Mouse (Mus musculus): Measurements from ENCODE around the gene Rabac1. TPM values are rescaled to one million over a fixed set of nuclear protein-coding genes. Genes with fewer than 3 reads are reported as not detected.

Gene Rabac1
- total and polyA plus RNA-seq, 3 experiments, result 223 to 240 TPM; not detected in 1

DNA sequence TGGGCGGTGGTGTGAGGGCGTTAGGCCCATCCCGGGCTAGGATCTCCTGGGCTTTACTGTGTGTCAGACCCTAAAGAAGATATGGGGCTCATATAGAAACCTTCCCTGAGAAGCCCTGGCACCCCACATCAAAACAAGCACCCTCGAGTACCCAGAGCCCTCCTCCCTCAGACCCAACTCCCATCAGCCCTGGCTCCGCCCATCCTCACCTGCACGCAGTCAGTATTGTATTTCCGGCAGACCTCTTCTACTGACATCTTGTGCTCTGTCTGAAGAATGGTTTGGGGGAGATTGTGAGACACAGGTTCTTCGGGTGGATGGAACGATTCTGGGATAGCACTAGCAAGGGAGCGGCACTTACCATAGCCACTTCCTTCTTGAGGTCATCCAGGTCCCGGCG, 28.2 kb upstream of the Rabac1 start:
- Histone ChIP-seq H3K4me3 (ENCODE audit: control insufficient read depth in 1 of 2, insufficient read depth in 1 of 2, low read depth in 2 of 2, low read length in 2 of 2) (no peak overlapping the region), H3K27me3 (ENCODE audit: control insufficient read depth in 1 of 2, insufficient read depth in 2 of 2, low read length in 2 of 2) (no peaks in the 10 kb centered on the region; a peak in 2 of 4 replicates), H3K9me3 (replicated peaks; ENCODE audit: insufficient read depth, low read length) (no peaks in the 10 kb centered on the region), H3K4me1 (ENCODE audit: control insufficient read depth in 1 of 2, insufficient read depth in 2 of 2, low read length in 2 of 2) (no peaks in the 10 kb centered on the region), H3K9ac (ENCODE audit: control insufficient read depth, low read depth, low read length, poor library complexity, severe bottlenecking) (no peak overlapping the region), H3K36me3 (ENCODE audit: control insufficient read depth in 1 of 2, insufficient read depth in 2 of 2, low read length in 2 of 2) (no peaks in the 10 kb centered on the region), H3K79me2 (ENCODE audit: control insufficient read depth, insufficient read depth, low read length, poor library complexity) (no peaks in the 10 kb centered on the region), H3K27ac (ENCODE audit: control insufficient read depth, low read depth, low read length) (no peak overlapping the region)
- DNase-seq (ENCODE audit: low read depth, low spot score), result no peak
- no peak for TF ChIP-seq UBTF (IDR thresholded peaks at IDR 0.05; ENCODE audit: borderline replicate concordance, insufficient read depth, low read depth, low read length)
- no peak for TF ChIP-seq RCOR1 (IDR thresholded peaks at IDR 0.05; ENCODE audit: low read depth, low read length)
- TF ChIP-seq HCFC1 (IDR thresholded peaks at IDR 0.05; ENCODE audit: low read depth, low read length), result no peak
- TF ChIP-seq CHD1 (IDR thresholded peaks at IDR 0.05; ENCODE audit: low read depth, low read length), result no peak
- no peak for TF ChIP-seq MYB (IDR thresholded peaks at IDR 0.05; ENCODE audit: low read depth, low read length)
- no peak for TF ChIP-seq ETS1 (IDR thresholded peaks at IDR 0.05; ENCODE audit: low read depth, low read length)
- no peak for TF ChIP-seq MAFK (IDR thresholded peaks at IDR 0.05; ENCODE audit: borderline replicate concordance, low read depth, low read length)

DNA sequence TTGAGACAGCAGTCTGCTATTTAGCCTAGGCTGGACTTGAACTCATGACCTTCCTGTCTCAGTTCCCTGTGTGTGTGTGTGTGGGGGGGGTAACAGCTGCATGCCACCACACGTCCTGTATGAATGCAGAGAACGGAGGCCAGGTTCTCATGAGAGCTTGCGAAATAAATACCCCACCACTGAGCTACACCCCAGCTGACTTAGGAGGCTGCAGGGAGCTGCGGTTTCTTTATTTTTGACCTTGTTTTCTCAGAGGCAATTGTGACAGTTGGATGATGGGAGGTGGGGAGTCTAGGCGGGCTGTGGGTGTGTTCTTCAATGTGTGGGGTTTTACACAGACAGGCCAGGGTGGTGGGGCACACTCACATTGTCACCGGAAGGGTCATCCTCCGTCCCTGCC, 27.7 kb upstream of the Rabac1 start:
- TF ChIP-seq TAL1 (IDR thresholded peaks at IDR 0.05; ENCODE audit: low read length) (no peak), ELF1 (IDR thresholded peaks at IDR 0.05; ENCODE audit: low read depth, low read length) (no peak), SMC3 (IDR thresholded peaks at IDR 0.05; ENCODE audit: low read depth, low read length) (no peak), MEF2A (IDR thresholded peaks at IDR 0.05; ENCODE audit: extremely low read depth, insufficient replicate concordance, low read depth, low read length, poor library complexity, severe bottlenecking) (no peak), POLR2A (IDR thresholded peaks at IDR 0.05; ENCODE audit: control insufficient read depth in 1 of 2, insufficient read depth in 1 of 2, low read depth in 1 of 2, low read length in 2 of 2, poor library complexity in 1 of 2) (no peak), KAT2A (conservative IDR thresholded peaks at IDR 0.05; ENCODE audit: low read depth, low read length) (no peak), ZKSCAN1 (IDR thresholded peaks at IDR 0.05; ENCODE audit: low read depth, low read length) (no peak), GATA1 (IDR thresholded peaks at IDR 0.05; ENCODE audit: low read depth, low read length) (no peak), USF2 (IDR thresholded peaks at IDR 0.05; ENCODE audit: borderline replicate concordance in 1 of 2, insufficient read depth in 1 of 2, low read depth in 1 of 2, low read length in 2 of 2) (no peak), MYB (IDR thresholded peaks at IDR 0.05; ENCODE audit: low read depth, low read length) (no peak), POLR2AphosphoS2 (IDR thresholded peaks at IDR 0.05; ENCODE audit: low read length) (no peak), CTCF (IDR thresholded peaks at IDR 0.05 in 2 of 3, conservative IDR thresholded peaks at IDR 0.05 in 1 of 3; ENCODE audit: control insufficient read depth in 1 of 3, insufficient read depth in 1 of 3, low read depth in 2 of 3, low read length in 3 of 3, poor library complexity in 1 of 3, severe bottlenecking in 1 of 3) (no peak)
- no peak for DNase-seq (ENCODE audit: low read depth, low spot score)

More for the DNA sequence above, 27.7 kb upstream of the Rabac1 start:
- Histone ChIP-seq H3K9me3 (replicated peaks; ENCODE audit: insufficient read depth, low read length) (no peaks in the 10 kb centered on the region), H3K4me1 (ENCODE audit: control insufficient read depth in 1 of 2, insufficient read depth in 2 of 2, low read length in 2 of 2) (no peaks in the 10 kb centered on the region), H3K4me3 (ENCODE audit: control insufficient read depth in 1 of 2, insufficient read depth in 1 of 2, low read depth in 2 of 2, low read length in 2 of 2) (no peak overlapping the region), H3K9ac (ENCODE audit: control insufficient read depth, low read depth, low read length, poor library complexity, severe bottlenecking) (no peak overlapping the region), H3K36me3 (ENCODE audit: control insufficient read depth in 1 of 2, insufficient read depth in 2 of 2, low read length in 2 of 2) (no peaks in the 10 kb centered on the region), H3K79me2 (ENCODE audit: control insufficient read depth, insufficient read depth, low read length, poor library complexity) (no peaks in the 10 kb centered on the region), H3K27ac (ENCODE audit: control insufficient read depth, low read depth, low read length) (no peak overlapping the region), H3K27me3 (ENCODE audit: control insufficient read depth in 1 of 2, insufficient read depth in 2 of 2, low read length in 2 of 2) (no peaks in the 10 kb centered on the region; a peak in 2 of 4 replicates)
